Mouse (Mus musculus): ENCODE data around the gene Oxct2a. TPM values are rescaled to one million over a fixed set of nuclear protein-coding genes. Genes with fewer than 3 reads are reported as not detected.

The Oxct2a gene
- 3.1 and 3.6 TPM in 2 replicates for total RNA-seq (2012; rRNA removed)

GRCm38 (mm10) chr4:123323534-123323933, at the start of gene Oxct2a:
Gene Oxct2a, minus strand, starts transcription at chr4:123323634.
- DNase-seq (ENCODE audit: low read depth, low spot score) = no peak
- no peaks in the 10 kb centered on the region for H3K9me3 ChIP-seq (ENCODE audit: control insufficient read depth, insufficient read depth, low read depth, low read length)
- no peak within 1 kb of the TSS for H3K27ac ChIP-seq (ENCODE audit: insufficient read depth, low read depth, low read length, poor library complexity, severe bottlenecking)
- H3K9ac ChIP-seq (ENCODE audit: insufficient read depth, low read depth, low read length, poor library complexity, severe bottlenecking) = no peak within 1 kb of the TSS
- H3K36me3 ChIP-seq (ENCODE audit: control insufficient read depth, insufficient read depth, low read length, poor library complexity, severe bottlenecking) = no peaks in the 10 kb centered on the region; the same call in 1 of the 2 replicates
- in situ Hi-C loops (cut with MboI; ENCODE audit: low sequenced_read_pairs in 2 of 2, unreplicated experiment in 2 of 2) = no loop called here
- TF ChIP-seq CHD2 (IDR thresholded peaks at IDR 0.05; ENCODE audit: low read depth, low read length) = no peak
- H3K4me3 ChIP-seq (ENCODE audit: insufficient read depth in 1 of 2, low read depth in 1 of 2, low read length in 2 of 2, poor library complexity in 1 of 2, severe bottlenecking in 1 of 2) = peak within 1 kb of the TSS; percentile 30 to 60; a peak in 2 of 4 replicates
- peaks cover 0 to 2% of the 10 kb centered on the region in 2 experiments; a peak in 1 of 4 replicates for H3K4me1 ChIP-seq (ENCODE audit: control insufficient read depth in 2 of 2, insufficient read depth in 2 of 2, low read length in 2 of 2, poor library complexity in 1 of 2)

DNA sequence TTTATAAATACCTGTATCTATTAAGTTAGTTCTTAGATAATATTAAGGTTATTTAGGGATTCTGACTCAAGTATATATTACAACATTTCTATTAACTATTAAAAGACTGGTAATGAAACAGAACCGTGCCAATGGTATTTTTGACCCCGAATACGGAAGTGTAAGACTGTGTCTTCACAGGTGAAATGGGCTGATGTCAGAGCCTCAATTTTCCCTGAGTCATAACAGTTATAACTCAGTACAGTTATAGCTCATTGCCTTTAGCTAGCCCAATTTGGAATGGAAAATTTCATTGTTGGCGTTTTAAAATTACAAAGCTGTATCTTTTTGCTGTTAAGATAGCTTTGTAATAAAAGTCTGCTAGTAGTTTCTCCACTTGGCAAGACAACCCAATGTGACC, 40.1 kb upstream of the Oxct2a start:
- Histone ChIP-seq H3K9ac (ENCODE audit: insufficient read depth, low read depth, low read length, poor library complexity, severe bottlenecking) (no peak overlapping the region), H3K36me3 (ENCODE audit: control insufficient read depth, insufficient read depth, low read length, poor library complexity, severe bottlenecking) (peaks cover 17% of the 10 kb centered on the region), H3K9me3 (ENCODE audit: control insufficient read depth, insufficient read depth, low read depth, low read length) (no peaks in the 10 kb centered on the region), H3K27ac (ENCODE audit: insufficient read depth, low read depth, low read length, poor library complexity, severe bottlenecking) (no peak overlapping the region), H3K4me3 (ENCODE audit: insufficient read depth in 1 of 2, low read depth in 1 of 2, low read length in 2 of 2, poor library complexity in 1 of 2, severe bottlenecking in 1 of 2) (no peak overlapping the region), H3K4me1 (ENCODE audit: control insufficient read depth in 2 of 2, insufficient read depth in 2 of 2, low read length in 2 of 2, poor library complexity in 1 of 2) (no peaks in the 10 kb centered on the region)
- DNase-seq (ENCODE audit: low read depth, low spot score) = no peak
- TF ChIP-seq ZC3H11A (IDR thresholded peaks at IDR 0.05; ENCODE audit: borderline replicate concordance, low read depth, low read length) (no peak), MAFK (IDR thresholded peaks at IDR 0.05; ENCODE audit: insufficient read depth, low read depth, low read length) (no peak), HCFC1 (IDR thresholded peaks at IDR 0.05; ENCODE audit: borderline replicate concordance, insufficient read depth, low read length) (no peak), CHD2 (IDR thresholded peaks at IDR 0.05; ENCODE audit: low read depth, low read length) (no peak), ZNF384 (IDR thresholded peaks at IDR 0.05; ENCODE audit: low read depth, low read length) (no peak)
- in situ Hi-C loops (cut with MboI; ENCODE audit: low sequenced_read_pairs in 2 of 2, unreplicated experiment in 2 of 2) = no loop called here

DNA sequence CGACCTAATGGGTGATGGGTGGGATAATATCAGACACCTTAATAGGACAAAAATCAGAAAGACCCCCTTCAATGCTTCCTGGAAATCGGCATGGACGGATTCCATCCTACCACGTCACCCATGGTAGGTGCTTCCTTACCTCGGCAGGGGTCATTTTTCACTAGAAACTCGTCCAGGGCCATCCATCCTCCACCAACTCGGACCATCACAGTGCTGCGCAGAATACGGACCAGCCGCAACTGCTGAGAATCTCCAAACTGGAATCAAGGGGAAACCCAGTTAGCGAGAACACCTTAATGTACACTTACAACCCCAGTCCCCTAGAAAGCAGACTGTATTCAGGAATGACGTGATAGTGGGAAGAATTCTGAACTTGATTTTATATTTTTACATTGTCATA, 37.3 kb upstream of the Oxct2a start:
- H3K27ac ChIP-seq (ENCODE audit: insufficient read depth, low read depth, low read length, poor library complexity, severe bottlenecking) = no peak overlapping the region
- no peaks in the 10 kb centered on the region for H3K4me1 ChIP-seq (ENCODE audit: control insufficient read depth in 2 of 2, insufficient read depth in 2 of 2, low read length in 2 of 2, poor library complexity in 1 of 2)
- in situ Hi-C loops (cut with MboI; ENCODE audit: low sequenced_read_pairs in 2 of 2, unreplicated experiment in 2 of 2) = no loop called here
- H3K36me3 ChIP-seq (ENCODE audit: control insufficient read depth, insufficient read depth, low read length, poor library complexity, severe bottlenecking) = peaks cover 13% of the 10 kb centered on the region
- H3K9me3 ChIP-seq (ENCODE audit: control insufficient read depth, insufficient read depth, low read depth, low read length) = no peaks in the 10 kb centered on the region
- DNase-seq (ENCODE audit: low read depth, low spot score) = no peak
- TF ChIP-seq ZNF384 (IDR thresholded peaks at IDR 0.05; ENCODE audit: low read depth, low read length) (no peak), MAFK (IDR thresholded peaks at IDR 0.05; ENCODE audit: insufficient read depth, low read depth, low read length) (no peak), CHD2 (IDR thresholded peaks at IDR 0.05; ENCODE audit: low read depth, low read length) (no peak), ZC3H11A (IDR thresholded peaks at IDR 0.05; ENCODE audit: borderline replicate concordance, low read depth, low read length) (no peak), HCFC1 (IDR thresholded peaks at IDR 0.05; ENCODE audit: borderline replicate concordance, insufficient read depth, low read length) (no peak)
- no peak overlapping the region for H3K9ac ChIP-seq (ENCODE audit: insufficient read depth, low read depth, low read length, poor library complexity, severe bottlenecking)
- no peak overlapping the region for H3K4me3 ChIP-seq (ENCODE audit: insufficient read depth in 1 of 2, low read depth in 1 of 2, low read length in 2 of 2, poor library complexity in 1 of 2, severe bottlenecking in 1 of 2)

DNA sequence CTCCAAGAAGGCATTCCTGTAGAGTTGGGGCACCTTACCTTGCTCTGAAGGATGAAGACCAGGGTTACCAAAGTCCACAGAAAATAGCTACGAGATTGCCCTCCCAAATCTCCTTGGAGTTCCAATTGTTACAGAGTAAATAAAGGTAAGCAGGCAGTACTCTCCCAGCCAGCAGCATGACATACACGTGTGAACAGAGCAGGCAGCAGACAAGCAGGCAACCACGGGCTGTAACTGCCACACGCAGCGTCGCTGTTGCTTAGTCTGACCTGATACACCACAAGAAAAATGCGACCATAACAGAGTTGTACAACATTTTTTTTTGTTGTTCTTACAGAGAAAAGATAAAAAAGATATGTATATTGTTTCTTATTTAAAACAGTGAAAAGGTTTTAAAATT, 35.2 kb upstream of the Oxct2a start:
- H3K9ac ChIP-seq (ENCODE audit: insufficient read depth, low read depth, low read length, poor library complexity, severe bottlenecking) = no peak overlapping the region
- in situ Hi-C loops (cut with MboI; ENCODE audit: low sequenced_read_pairs in 2 of 2, unreplicated experiment in 2 of 2) = no loop called here
- TF ChIP-seq MAFK (IDR thresholded peaks at IDR 0.05; ENCODE audit: insufficient read depth, low read depth, low read length) (no peak), ZC3H11A (IDR thresholded peaks at IDR 0.05; ENCODE audit: borderline replicate concordance, low read depth, low read length) (no peak), HCFC1 (IDR thresholded peaks at IDR 0.05; ENCODE audit: borderline replicate concordance, insufficient read depth, low read length) (no peak), ZNF384 (IDR thresholded peaks at IDR 0.05; ENCODE audit: low read depth, low read length) (no peak), CHD2 (IDR thresholded peaks at IDR 0.05; ENCODE audit: low read depth, low read length) (no peak)
- H3K4me1 ChIP-seq (ENCODE audit: control insufficient read depth in 2 of 2, insufficient read depth in 2 of 2, low read length in 2 of 2, poor library complexity in 1 of 2) = no peaks in the 10 kb centered on the region
- H3K27ac ChIP-seq (ENCODE audit: insufficient read depth, low read depth, low read length, poor library complexity, severe bottlenecking) = no peak overlapping the region
- no peaks in the 10 kb centered on the region for H3K9me3 ChIP-seq (ENCODE audit: control insufficient read depth, insufficient read depth, low read depth, low read length)
- no peak overlapping the region for H3K4me3 ChIP-seq (ENCODE audit: insufficient read depth in 1 of 2, low read depth in 1 of 2, low read length in 2 of 2, poor library complexity in 1 of 2, severe bottlenecking in 1 of 2)
- DNase-seq (ENCODE audit: low read depth, low spot score) = no peak
- H3K36me3 ChIP-seq (ENCODE audit: control insufficient read depth, insufficient read depth, low read length, poor library complexity, severe bottlenecking) = peaks cover 20% of the 10 kb centered on the region

GRCm38 (mm10) chr4:123355941-123356340, 32.5 kb upstream of the Oxct2a start:
- no peak overlapping the region for H3K9ac ChIP-seq (ENCODE audit: insufficient read depth, low read depth, low read length, poor library complexity, severe bottlenecking)
- H3K36me3 ChIP-seq (ENCODE audit: control insufficient read depth, insufficient read depth, low read length, poor library complexity, severe bottlenecking) = peaks cover 34% of the 10 kb centered on the region
- in situ Hi-C loops (cut with MboI; ENCODE audit: low sequenced_read_pairs in 2 of 2, unreplicated experiment in 2 of 2) = no loop called here
- H3K9me3 ChIP-seq (ENCODE audit: control insufficient read depth, insufficient read depth, low read depth, low read length) = no peaks in the 10 kb centered on the region
- no peak overlapping the region for H3K27ac ChIP-seq (ENCODE audit: insufficient read depth, low read depth, low read length, poor library complexity, severe bottlenecking)
- no peaks in the 10 kb centered on the region for H3K4me1 ChIP-seq (ENCODE audit: control insufficient read depth in 2 of 2, insufficient read depth in 2 of 2, low read length in 2 of 2, poor library complexity in 1 of 2)
- H3K4me3 ChIP-seq (ENCODE audit: insufficient read depth in 1 of 2, low read depth in 1 of 2, low read length in 2 of 2, poor library complexity in 1 of 2, severe bottlenecking in 1 of 2) = no peak overlapping the region
- TF ChIP-seq CHD2 (IDR thresholded peaks at IDR 0.05; ENCODE audit: low read depth, low read length) (no peak), HCFC1 (IDR thresholded peaks at IDR 0.05; ENCODE audit: borderline replicate concordance, insufficient read depth, low read length) (no peak), MAFK (IDR thresholded peaks at IDR 0.05; ENCODE audit: insufficient read depth, low read depth, low read length) (no peak), ZNF384 (IDR thresholded peaks at IDR 0.05; ENCODE audit: low read depth, low read length) (no peak), ZC3H11A (IDR thresholded peaks at IDR 0.05; ENCODE audit: borderline replicate concordance, low read depth, low read length) (no peak)
- no peak for DNase-seq (ENCODE audit: low read depth, low spot score)
